Mouse (Mus musculus) embryonic facial prominence, embryonic 13.5 days (tissue): Measurements from ENCODE around the gene Kcnj15. TPM values are rescaled to one million over a fixed set of nuclear protein-coding genes. Genes with fewer than 3 reads are reported as not detected.
A peak's percentile ranks its signal among the peaks of the same experiment; 100 is the strongest.

ENCODE experiments used
- ATAC-seq: fragments of 200-750 bp; cut with Nextera tagmentation; 2 replicates; pipeline ENCODE4 v1.8.0; 2017; ENCODE audit warnings: low read depth; ENCODE audit not compliant: insufficient number of reproducible peaks, insufficient read depth, low FRiP score, low TSS enrichment
- H3K27ac ChIP-seq: fragments of 300-500 bp; sonication (generic); 2 replicates; pipeline ENCODE4 v1.5.1; 2015; ENCODE audit warnings: moderate library complexity, mild to moderate bottlenecking, inconsistent platforms
- H3K27me3 ChIP-seq: fragments of 300-500 bp; sonication (generic); 2 replicates; pipeline ENCODE4 v1.6.1; 2015; ENCODE audit warnings: mild to moderate bottlenecking, inconsistent platforms
- H3K36me3 ChIP-seq: fragments of 300-500 bp; sonication (generic); 2 replicates; pipeline ENCODE4 v1.6.1; 2015; ENCODE audit warnings: mild to moderate bottlenecking, inconsistent platforms
- H3K4me1 ChIP-seq: fragments of 300-500 bp; sonication (generic); 2 replicates; pipeline ENCODE4 v1.6.1; 2015; ENCODE audit warnings: inconsistent platforms
- H3K4me2 ChIP-seq: fragments of 300-500 bp; sonication (generic); 2 replicates; pipeline ENCODE4 v1.6.1; 2015; ENCODE audit warnings: moderate library complexity, mild to moderate bottlenecking, inconsistent platforms
- H3K4me3 ChIP-seq: fragments of 300-500 bp; sonication (generic); 2 replicates; pipeline ENCODE4 v1.5.1; 2015; ENCODE audit warnings: mild to moderate bottlenecking, inconsistent platforms
- H3K9ac ChIP-seq: fragments of 300-500 bp; sonication (generic); 2 replicates; pipeline ENCODE4 v1.6.1; 2015; ENCODE audit warnings: mild to moderate bottlenecking, inconsistent platforms
- H3K9me3 ChIP-seq: fragments of 300-500 bp; sonication (generic); 2 replicates; pipeline ENCODE4 v1.6.1; 2016; ENCODE audit warnings: inconsistent platforms
- WGBS: fragments of 180-500 bp; shearing (Covaris S2); methylation state at CpG from one replicate; pipeline ENCODE4 v1.1.7; 2015; ENCODE audit warnings: mixed read lengths; 5-methylcytosine and 5-hydroxymethylcytosine counted together
- polyA plus RNA-seq: library from polyadenylated mRNA; unstranded; fragments of >200 nt; fragmentation: Nextera tagmentation; extraction: Ambion mirVana; gene quantifications from 2 replicates; pipeline ENCODE4 v1.2.1, GENCODE M21; 2015

Gene Kcnj15
- polyA plus RNA-seq, 1 experiment from 2014 or later, result 1.4 TPM

GRCm38 (mm10) chr16:95256648-95257047 is 710 bp upstream of the Kcnj15 start:
- Histone ChIP-seq H3K9me3 (no peaks in the 10 kb centered on the region), H3K27ac (no peak overlapping the region), H3K4me1 (peaks cover 22% of the 10 kb centered on the region), H3K36me3 (no peaks in the 10 kb centered on the region), H3K9ac (no peak overlapping the region), H3K4me2 (no peak overlapping the region), H3K4me3 (no peak overlapping the region), H3K27me3 (peaks cover 5% of the 10 kb centered on the region; the same call in 1 of the 2 replicates)
- 70% methylated on average over 2 of the region's 2 CpGs for WGBS
- no peak for ATAC-seq

GRCm38 (mm10) chr16:95258100-95258499 is 742 bp downstream of the Kcnj15 start:
- Histone ChIP-seq H3K4me3 (no peak overlapping the region), H3K4me2 (peak overlapping the region; percentile 14; the same call in 1 of the 2 replicates), H3K9ac (no peak overlapping the region), H3K36me3 (no peaks in the 10 kb centered on the region), H3K9me3 (no peaks in the 10 kb centered on the region), H3K27me3 (peaks cover 5% of the 10 kb centered on the region; the same call in 1 of the 2 replicates), H3K4me1 (peaks cover 37% of the 10 kb centered on the region), H3K27ac (peak overlapping the region; percentile 39; the same call in 1 of the 2 replicates)
- whole genome bisulfite sequencing, result 35% methylated on average over 4 of the region's 4 CpGs
- ATAC-seq, result no peak

- no peak for ATAC-seq
- Histone ChIP-seq H3K36me3 (no peaks in the 10 kb centered on the region), H3K9ac (no peak overlapping the region), H3K4me3 (no peak overlapping the region), H3K9me3 (no peaks in the 10 kb centered on the region), H3K4me1 (peaks cover 38% of the 10 kb centered on the region), H3K27ac (no peak overlapping the region), H3K4me2 (no peak overlapping the region), H3K27me3 (peaks cover 5% of the 10 kb centered on the region; the same call in 1 of the 2 replicates)
- whole genome bisulfite sequencing, result 57% methylated on average over 4 of the region's 4 CpGs
Measured at GRCm38 (mm10) chr16:95259505-95259904, 2.1 kb downstream of the Kcnj15 start.

GRCm38 (mm10) chr16:95260693-95261092 is 3.3 kb downstream of the Kcnj15 start:
- no peak overlapping the region for H3K9ac ChIP-seq
- no peaks in the 10 kb centered on the region for H3K36me3 ChIP-seq
- H3K4me3 ChIP-seq, result no peak overlapping the region
- H3K4me1 ChIP-seq, result peaks cover 38% of the 10 kb centered on the region
- no peak overlapping the region for H3K27ac ChIP-seq
- 70% methylated on average over 5 of the region's 5 CpGs for WGBS
- ATAC-seq, result no peak
- no peaks in the 10 kb centered on the region for H3K9me3 ChIP-seq
- 0 out of 2 replicates have a peak, but pooled peaks cover 2% of the 10 kb centered on the region for H3K27me3 ChIP-seq
- H3K4me2 ChIP-seq, result no peak overlapping the region

- Histone ChIP-seq H3K9ac (no peak overlapping the region), H3K4me2 (no peak overlapping the region), H3K27ac (no peak overlapping the region), H3K9me3 (no peaks in the 10 kb centered on the region), H3K36me3 (no peaks in the 10 kb centered on the region), H3K4me3 (no peak overlapping the region), H3K4me1 (peaks cover 38% of the 10 kb centered on the region), H3K27me3 (0 out of 2 replicates have a peak, but pooled peaks cover 2% of the 10 kb centered on the region)
- no peak for ATAC-seq
- WGBS, result 47% methylated on average over 4 of the region's 4 CpGs
Measured at GRCm38 (mm10) chr16:95261807-95262206, 4.4 kb downstream of the Kcnj15 start.

GRCm38 (mm10) chr16:95262706-95263363 is 5.5 kb downstream of the Kcnj15 start:
- no peaks in the 10 kb centered on the region for H3K9me3 ChIP-seq
- ATAC-seq, result no peak
- no peaks in the 10 kb centered on the region for H3K36me3 ChIP-seq
- H3K4me3 ChIP-seq, result no peak overlapping the region
- H3K4me2 ChIP-seq, result no peak overlapping the region
- H3K4me1 ChIP-seq, result peaks cover 38% of the 10 kb centered on the region
- H3K27me3 ChIP-seq, result 0 out of 2 replicates have a peak, but pooled peaks cover 2% of the 10 kb centered on the region
- H3K27ac ChIP-seq, result peak overlapping the region; percentile 63
- 45% methylated on average over 15 of the region's 15 CpGs for WGBS
- H3K9ac ChIP-seq, result no peak overlapping the region

- H3K4me2 ChIP-seq, result no peak overlapping the region
- H3K27ac ChIP-seq, result no peak overlapping the region
- WGBS, result 43% methylated on average over 5 of the region's 5 CpGs
- no peak overlapping the region for H3K9ac ChIP-seq
- ATAC-seq, result no peak
- H3K36me3 ChIP-seq, result no peaks in the 10 kb centered on the region
- 0 out of 2 replicates have a peak, but pooled peaks cover 2% of the 10 kb centered on the region for H3K27me3 ChIP-seq
- no peak overlapping the region for H3K4me3 ChIP-seq
- peaks cover 38% of the 10 kb centered on the region for H3K4me1 ChIP-seq
- no peaks in the 10 kb centered on the region for H3K9me3 ChIP-seq
Measured at GRCm38 (mm10) chr16:95264324-95264723, 7.0 kb downstream of the Kcnj15 start.

GRCm38 (mm10) chr16:95267481-95268183 is 10.3 kb downstream of the Kcnj15 start:
- no peak overlapping the region for H3K27ac ChIP-seq
- no peaks in the 10 kb centered on the region for H3K36me3 ChIP-seq
- 19% methylated on average over 11 of the region's 11 CpGs for WGBS
- H3K4me2 ChIP-seq, result no peak overlapping the region
- ATAC-seq, result no peak
- H3K4me1 ChIP-seq, result peaks cover 6% of the 10 kb centered on the region
- H3K4me3 ChIP-seq, result no peak overlapping the region
- H3K9me3 ChIP-seq, result no peaks in the 10 kb centered on the region
- H3K27me3 ChIP-seq, result no peaks in the 10 kb centered on the region
- no peak overlapping the region for H3K9ac ChIP-seq

GRCm38 (mm10) chr16:95269610-95270009 is 12.3 kb downstream of the Kcnj15 start:
- H3K4me2 ChIP-seq, result no peak overlapping the region
- H3K27me3 ChIP-seq, result no peaks in the 10 kb centered on the region
- H3K4me3 ChIP-seq, result no peak overlapping the region
- H3K36me3 ChIP-seq, result no peaks in the 10 kb centered on the region
- H3K9me3 ChIP-seq, result no peaks in the 10 kb centered on the region
- H3K9ac ChIP-seq, result no peak overlapping the region
- H3K4me1 ChIP-seq, result no peaks in the 10 kb centered on the region
- 63% methylated on average over 6 of the region's 6 CpGs for WGBS
- no peak for ATAC-seq
- no peak overlapping the region for H3K27ac ChIP-seq

GRCm38 (mm10) chr16:95273101-95273500 is 15.7 kb downstream of the Kcnj15 start:
- Histone ChIP-seq H3K9me3 (no peaks in the 10 kb centered on the region), H3K36me3 (no peaks in the 10 kb centered on the region), H3K27ac (no peak overlapping the region), H3K4me1 (no peaks in the 10 kb centered on the region), H3K4me3 (no peak overlapping the region), H3K27me3 (no peaks in the 10 kb centered on the region), H3K9ac (no peak overlapping the region), H3K4me2 (no peak overlapping the region)
- no peak for ATAC-seq
- 87% methylated on average over 2 of the region's 2 CpGs for WGBS

- Histone ChIP-seq H3K27me3 (no peaks in the 10 kb centered on the region), H3K9ac (no peak overlapping the region), H3K9me3 (no peaks in the 10 kb centered on the region), H3K4me1 (no peaks in the 10 kb centered on the region), H3K27ac (no peak overlapping the region), H3K4me3 (no peak overlapping the region), H3K36me3 (no peaks in the 10 kb centered on the region), H3K4me2 (no peak overlapping the region)
- no peak for ATAC-seq
- 85% methylated on average over 10 of the region's 10 CpGs for WGBS
Measured at GRCm38 (mm10) chr16:95275713-95276502, 18.6 kb downstream of the Kcnj15 start.
